17 mouse cellular contexts compared by ENCODE assay signal in genomic region chr2:152055406-152055805, GRCm38 (mm10). TPM values are rescaled to one million over a fixed set of nuclear protein-coding genes. Genes with fewer than 3 reads are reported as not detected.
DNase-seq lines count a peak whose midpoint lies in the region; ATAC-seq lines count a peak whose summit lies in the region.
"Had no signal": no experiment of that assay in that cellular context is flagged by ENCODE, and none has a peak within 500 bp of the region (broad histone marks: within the 10 kb centered on the region; RNA-seq: fewer than 3 reads in every experiment).

No protein-coding gene starts in this region.

- no peak overlapping the region for H3K4me2 ChIP-seq in forebrain, embryonic 15.5 days (replicated peaks)
- no peak overlapping the region for H3K4me2 ChIP-seq in forebrain, embryonic 14.5 days (ENCODE audit: low read length)
- H3K4me2 ChIP-seq in hindbrain, embryonic 15.5 days, result no peak overlapping the region
- no peak overlapping the region for H3K4me2 ChIP-seq in hindbrain, embryonic 11.5 days (replicated peaks; ENCODE audit: low read depth, low read length)
- H3K4me2 ChIP-seq: heart, embryonic 11.5 days; kidney, embryonic 15.5 days; neural tube, embryonic 12.5 days; stomach, embryonic 15.5 days had no signal

- H3K27me3 ChIP-seq in forebrain, embryonic 15.5 days, result no peaks in the 10 kb centered on the region
- H3K27me3 ChIP-seq in forebrain, embryonic 14.5 days (replicated peaks; ENCODE audit: control insufficient read depth, insufficient read depth, low read length), result peaks cover 3% of the 10 kb centered on the region; the same call in 1 of the 2 replicates
- H3K27me3 ChIP-seq in hindbrain, embryonic 15.5 days, result no peaks in the 10 kb centered on the region
- peaks cover 6% of the 10 kb centered on the region; the same call in 1 of the 2 replicates for H3K27me3 ChIP-seq in hindbrain, embryonic 11.5 days (ENCODE audit: control insufficient read depth, insufficient read depth, low read length)
- peaks cover 74% of the 10 kb centered on the region for H3K27me3 ChIP-seq in limb, embryonic 10.5 days (ENCODE audit: low read depth, poor library complexity, severe bottlenecking)

- no peaks in the 10 kb centered on the region for H3K36me3 ChIP-seq in forebrain, embryonic 15.5 days
- H3K36me3 ChIP-seq in forebrain, embryonic 14.5 days (ENCODE audit: control insufficient read depth, insufficient read depth, low read length), result no peaks in the 10 kb centered on the region
- H3K36me3 ChIP-seq in hindbrain, embryonic 15.5 days, result no peaks in the 10 kb centered on the region
- no peaks in the 10 kb centered on the region for H3K36me3 ChIP-seq in hindbrain, embryonic 11.5 days (ENCODE audit: control insufficient read depth, insufficient read depth, low read length)
- H3K36me3 ChIP-seq in limb, embryonic 10.5 days, result no peaks in the 10 kb centered on the region
- H3K36me3 ChIP-seq: kidney, embryonic 15.5 days; neural tube, embryonic 12.5 days; stomach, embryonic 15.5 days had no signal

- DNase-seq in forebrain, embryonic 14.5 days (ENCODE audit: low spot score), result no peak
- DNase-seq in hindbrain, embryonic 11.5 days (ENCODE audit: low spot score), result no peak
- DNase-seq in cerebellum, adult 11 months, result peak; percentile 78
- peak; percentile 79 for DNase-seq in cerebellum, postnatal 36 days
- DNase-seq in kidney, adult 9 months, result no peak
- DNase-seq in limb, embryonic 10.5 days (ENCODE audit: low spot score), result no peak
- DNase-seq: lung, postnatal 4 days; midbrain, embryonic 14.5 days; right cerebral cortex, postnatal 4 days; thymus, postnatal 36 days had no signal

- peaks cover 34% of the 10 kb centered on the region for H3K4me1 ChIP-seq in forebrain, embryonic 15.5 days
- H3K4me1 ChIP-seq in forebrain, embryonic 14.5 days (ENCODE audit: control insufficient read depth, insufficient read depth, low read length), result peaks cover 22% of the 10 kb centered on the region
- H3K4me1 ChIP-seq in hindbrain, embryonic 15.5 days (replicated peaks), result peaks cover 28% of the 10 kb centered on the region
- H3K4me1 ChIP-seq in hindbrain, embryonic 11.5 days (replicated peaks; ENCODE audit: control insufficient read depth, insufficient read depth, low read length), result peaks cover 14% of the 10 kb centered on the region
- H3K4me1 ChIP-seq in limb, embryonic 10.5 days, result peaks cover 15% of the 10 kb centered on the region
- H3K4me1 ChIP-seq: stomach, embryonic 15.5 days had no signal

- no peak overlapping the region for H3K4me3 ChIP-seq in forebrain, embryonic 15.5 days
- H3K4me3 ChIP-seq in forebrain, embryonic 14.5 days (ENCODE audit: low read depth, low read length), result no peak overlapping the region
- no peak overlapping the region for H3K4me3 ChIP-seq in hindbrain, embryonic 15.5 days
- H3K4me3 ChIP-seq in hindbrain, embryonic 11.5 days (ENCODE audit: low read depth, low read length), result no peak overlapping the region
- H3K4me3 ChIP-seq in limb, embryonic 10.5 days, result no peak overlapping the region
- H3K4me3 ChIP-seq: kidney, embryonic 15.5 days; neural tube, embryonic 12.5 days; stomach, embryonic 15.5 days had no signal

- H3K27ac ChIP-seq in forebrain, embryonic 15.5 days (replicated peaks), result peak overlapping the region; percentile 35; the same call in 1 of the 2 replicates
- H3K27ac ChIP-seq in forebrain, embryonic 14.5 days (ENCODE audit: low read depth, low read length), result no peak overlapping the region
- H3K27ac ChIP-seq in hindbrain, embryonic 15.5 days (replicated peaks), result no peak overlapping the region
- H3K27ac ChIP-seq in hindbrain, embryonic 11.5 days (ENCODE audit: low read depth, low read length), result no peak overlapping the region
- H3K27ac ChIP-seq in limb, embryonic 10.5 days, result no peak overlapping the region
- H3K27ac ChIP-seq: kidney, embryonic 15.5 days; liver, embryonic 14.5 days; neural tube, embryonic 12.5 days; stomach, embryonic 15.5 days had no signal

- H3K9ac ChIP-seq in forebrain, embryonic 15.5 days (replicated peaks), result no peak overlapping the region
- H3K9ac ChIP-seq in forebrain, embryonic 14.5 days (ENCODE audit: low read length), result no peak overlapping the region
- no peak overlapping the region for H3K9ac ChIP-seq in hindbrain, embryonic 15.5 days
- no peak overlapping the region for H3K9ac ChIP-seq in hindbrain, embryonic 11.5 days (ENCODE audit: low read depth, low read length)
- H3K9ac ChIP-seq: kidney, embryonic 15.5 days; liver, embryonic 14.5 days; neural tube, embryonic 12.5 days; stomach, embryonic 15.5 days had no signal

- 63% methylated on average over 1 of the region's 1 CpGs for WGBS in forebrain, embryonic 15.5 days
- WGBS in forebrain, embryonic 14.5 days, result 56% methylated on average over 1 of the region's 1 CpGs
- WGBS in hindbrain, embryonic 15.5 days, result 55% methylated on average over 1 of the region's 1 CpGs
- 67% methylated on average over 1 of the region's 1 CpGs for WGBS in hindbrain, embryonic 11.5 days
- 43% methylated on average over 1 of the region's 1 CpGs for WGBS in limb, embryonic 10.5 days

- ATAC-seq in forebrain, embryonic 15.5 days (replicated peaks), result 0 out of 2 replicates have a peak, but pooled peaks have one; percentile 11
- no peak for ATAC-seq in forebrain, embryonic 14.5 days
- 0 out of 2 replicates have a peak, but pooled peaks have one; percentile 29 for ATAC-seq in hindbrain, embryonic 15.5 days (ENCODE audit: low FRiP score, low read depth)
- no peak for ATAC-seq in hindbrain, embryonic 11.5 days (ENCODE audit: low FRiP score)

- no peaks in the 10 kb centered on the region for H3K9me3 ChIP-seq in forebrain, embryonic 15.5 days
- no peaks in the 10 kb centered on the region for H3K9me3 ChIP-seq in forebrain, embryonic 14.5 days (replicated peaks; ENCODE audit: control insufficient read depth, low read length)
- no peaks in the 10 kb centered on the region for H3K9me3 ChIP-seq in hindbrain, embryonic 15.5 days
- no peaks in the 10 kb centered on the region for H3K9me3 ChIP-seq in hindbrain, embryonic 11.5 days (ENCODE audit: control insufficient read depth, low read length)
- H3K9me3 ChIP-seq in limb, embryonic 10.5 days (replicated peaks), result no peaks in the 10 kb centered on the region
- H3K9me3 ChIP-seq: kidney, embryonic 15.5 days; neural tube, embryonic 12.5 days; stomach, embryonic 15.5 days had no signal

RNA-seq across cellular contexts. Expression of gene Scrt2, which starts 25.9 kb away (rescaled TPM):
- 20.9 and 22.9 TPM in 2 replicates for polyA plus RNA-seq in forebrain, embryonic 15.5 days (2015; fragmentation: Nextera tagmentation; extraction: Ambion mirVana)
- polyA plus RNA-seq in forebrain, embryonic 14.5 days (2014; fragmentation: Nextera tagmentation; extraction: Ambion mirVana), result 16.1 and 16.2 TPM in 2 replicates
- 10.8 and 11.1 TPM in 2 replicates for polyA plus RNA-seq in hindbrain, embryonic 15.5 days (2015; fragmentation: Nextera tagmentation; extraction: Ambion mirVana)
- 27.1 and 31.4 TPM in 2 replicates for polyA plus RNA-seq in hindbrain, embryonic 11.5 days (2014; fragmentation: Nextera tagmentation; extraction: Ambion mirVana)
- not detected in 2 replicates for polyA plus RNA-seq in limb, embryonic 10.5 days (2016; fragmentation: Nextera tagmentation; extraction: Ambion mirVana)

RNA-seq across cellular contexts. Expression of gene Srxn1, which starts 49.9 kb away (rescaled TPM):
- 11.1 and 13.0 TPM in 2 replicates for polyA plus RNA-seq in forebrain, embryonic 15.5 days (2015; fragmentation: Nextera tagmentation; extraction: Ambion mirVana)
- polyA plus RNA-seq in forebrain, embryonic 14.5 days (2014; fragmentation: Nextera tagmentation; extraction: Ambion mirVana), result 11.8 and 12.0 TPM in 2 replicates
- polyA plus RNA-seq in hindbrain, embryonic 15.5 days (2015; fragmentation: Nextera tagmentation; extraction: Ambion mirVana), result 24.4 and 24.7 TPM in 2 replicates
- polyA plus RNA-seq in hindbrain, embryonic 11.5 days (2014; fragmentation: Nextera tagmentation; extraction: Ambion mirVana), result 13.4 and 14.8 TPM in 2 replicates
- 8.0 and 9.6 TPM in 2 replicates for polyA plus RNA-seq in limb, embryonic 10.5 days (2016; fragmentation: Nextera tagmentation; extraction: Ambion mirVana)

RNA-seq across cellular contexts. Expression of gene Slc52a3, which starts 59.1 kb away (rescaled TPM):
- 0.84 and 1.3 TPM in 2 replicates for polyA plus RNA-seq in forebrain, embryonic 15.5 days (2015; fragmentation: Nextera tagmentation; extraction: Ambion mirVana)
- polyA plus RNA-seq in forebrain, embryonic 14.5 days (2014; fragmentation: Nextera tagmentation; extraction: Ambion mirVana), result 0.72 and 1.1 TPM in 2 replicates
- 1.4 and 1.7 TPM in 2 replicates for polyA plus RNA-seq in hindbrain, embryonic 15.5 days (2015; fragmentation: Nextera tagmentation; extraction: Ambion mirVana)
- polyA plus RNA-seq in hindbrain, embryonic 11.5 days (2014; fragmentation: Nextera tagmentation; extraction: Ambion mirVana), result 0.56 and 0.73 TPM in 2 replicates
- polyA plus RNA-seq in limb, embryonic 10.5 days (2016; fragmentation: Nextera tagmentation; extraction: Ambion mirVana), result 0.77 and 1.3 TPM in 2 replicates

Comparison
In these comparisons a context has a peak if more than half of its experiments do, and no peak if none do; other contexts are left out.
1. ATAC-seq: peak in forebrain, embryonic 15.5 days (single experiment) and hindbrain, embryonic 15.5 days (single experiment); none in forebrain, embryonic 14.5 days (single experiment) and hindbrain, embryonic 11.5 days (single experiment).
2. DNase-seq: peak in cerebellum, adult 11 months (single experiment) and cerebellum, postnatal 36 days (2 of 2); none in forebrain, embryonic 14.5 days (single experiment), hindbrain, embryonic 11.5 days (single experiment), kidney, adult 9 months (single experiment) and limb, embryonic 10.5 days (single experiment).
3. RNA of gene Scrt2, which starts 25.9 kb away (polyA plus RNA-seq): 27.1 to 31.4 TPM in hindbrain, embryonic 11.5 days, 20.9 to 22.9 TPM in forebrain, embryonic 15.5 days, 16.1 to 16.2 TPM in forebrain, embryonic 14.5 days and 10.8 to 11.1 TPM in hindbrain, embryonic 15.5 days; not detected in limb, embryonic 10.5 days; every median in the first group is over 10 times any median in the second.